Mouse (Mus musculus): ENCODE measurements around the gene Rnasel. TPM values are rescaled to one million over a fixed set of nuclear protein-coding genes. Genes with fewer than 3 reads are reported as not detected.

The Rnasel gene
- polyA plus RNA-seq (2012; rRNA removed): 37.3 and 38.9 TPM in 2 replicates

GRCm38 (mm10) chr1:153749211-153749801, at the start of gene Rnasel:
Rnasel (plus strand) TSS chr1:153749426.
- peak; percentile 82 for DNase-seq (ENCODE audit: low read depth, low spot score)
- WGBS: under 1% methylated on average over 18 of the region's 18 CpGs

DNA sequence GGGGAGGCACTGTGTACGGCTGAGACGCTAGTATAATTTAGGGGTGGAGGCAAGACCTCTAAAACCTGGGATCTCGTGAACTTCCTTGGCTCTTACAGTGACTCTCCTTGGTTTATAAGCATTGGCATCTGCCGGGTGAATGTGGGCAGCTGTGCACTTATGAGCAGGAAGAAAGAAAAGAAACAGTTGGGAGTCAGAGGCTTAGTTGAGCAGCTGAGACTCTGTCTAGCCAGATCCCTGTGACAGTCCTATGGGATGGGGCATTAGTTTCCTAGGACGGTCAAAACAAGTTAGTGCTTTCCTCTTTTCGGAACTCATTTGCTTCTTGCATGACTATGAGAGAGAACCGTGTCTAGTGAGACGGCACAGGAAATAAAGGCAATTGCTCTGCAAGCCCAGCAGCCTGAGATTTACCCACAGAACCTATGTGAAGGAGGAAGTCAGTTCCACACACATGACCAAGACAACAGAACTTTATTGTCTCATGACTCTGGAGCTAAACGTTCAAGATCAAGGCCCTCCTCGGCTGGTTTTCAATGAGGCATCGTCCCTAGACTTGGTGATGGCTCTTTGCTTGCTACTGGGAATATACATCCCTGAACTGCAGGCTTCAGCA, 48.7 kb upstream of the Rnasel start:
- no peak for DNase-seq (ENCODE audit: low read depth, low spot score)
- WGBS: 56% methylated on average over 11 of the region's 11 CpGs

GRCm38 (mm10) chr1:153701461-153701860, 47.8 kb upstream of the Rnasel start:
- no peak for DNase-seq (ENCODE audit: low read depth, low spot score)

DNA sequence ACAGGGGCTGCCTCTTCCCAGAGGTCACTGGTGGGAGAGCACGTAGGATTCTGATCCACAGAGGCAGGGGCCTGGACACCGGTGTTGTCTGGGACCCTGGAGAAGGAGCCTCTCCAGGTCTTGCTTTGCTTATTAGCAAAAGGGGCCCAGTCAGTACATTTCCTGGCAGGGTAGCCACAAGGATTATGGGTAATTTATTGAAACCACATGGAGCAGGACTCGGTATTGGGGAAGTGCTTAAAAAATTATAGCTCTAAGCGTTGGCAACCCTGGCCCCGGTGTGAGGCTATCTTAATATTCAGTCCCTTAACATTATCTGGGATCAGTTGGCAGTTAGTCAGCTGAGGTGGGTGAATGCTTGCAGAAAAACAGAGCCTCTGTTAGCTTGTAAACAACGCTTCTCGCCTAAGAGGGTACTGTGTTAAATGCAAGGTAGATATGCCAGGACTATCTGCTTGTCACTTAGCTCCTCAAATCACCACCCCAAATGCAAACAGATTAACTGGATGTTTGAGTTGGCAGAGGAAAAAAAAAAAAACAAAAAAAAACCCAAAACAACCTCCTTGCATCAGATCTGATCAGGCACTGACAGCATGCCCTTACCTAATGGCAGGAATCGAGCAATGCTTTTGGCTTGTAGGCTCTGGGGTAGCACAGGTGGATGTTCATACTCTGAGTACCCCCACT, 46.9 kb upstream of the Rnasel start:
- no peak for DNase-seq (ENCODE audit: low read depth, low spot score)
- 71% methylated on average over 8 of the region's 8 CpGs for WGBS

More at GRCm38 (mm10) chr1:153701461-153701860, 47.8 kb upstream of the Rnasel start:
- WGBS: 50% methylated on average over 1 of the region's 1 CpGs

DNA sequence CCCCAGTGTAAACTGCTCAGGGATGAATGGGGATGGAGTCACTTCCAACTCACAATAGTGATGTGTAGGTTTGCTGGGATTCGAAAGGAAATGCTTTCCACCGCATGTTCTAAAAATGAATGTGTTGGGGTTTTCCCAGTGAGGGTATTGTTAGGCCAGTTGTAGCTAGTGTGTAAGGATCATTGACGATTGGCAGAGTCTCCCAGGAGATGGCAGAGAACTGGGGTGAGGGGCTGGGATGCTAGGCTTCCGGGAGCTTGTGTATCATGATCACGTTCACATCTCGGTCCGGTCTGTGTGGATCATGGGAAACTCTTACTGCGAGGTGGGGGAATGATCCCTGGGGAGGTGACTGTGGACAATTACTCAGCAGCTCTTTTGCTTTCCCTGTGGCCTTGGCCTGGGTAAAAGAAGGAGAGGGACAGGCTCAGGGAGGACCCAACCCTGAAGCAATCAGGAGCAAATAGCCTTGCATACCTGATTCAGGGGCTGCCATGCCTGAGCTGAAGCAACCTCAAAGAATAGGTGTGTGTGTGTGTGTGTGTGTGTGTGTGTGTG, 46.3 kb upstream of the Rnasel start:
- 80% methylated on average over 8 of the region's 8 CpGs for WGBS
- DNase-seq (ENCODE audit: low read depth, low spot score): no peak

DNA sequence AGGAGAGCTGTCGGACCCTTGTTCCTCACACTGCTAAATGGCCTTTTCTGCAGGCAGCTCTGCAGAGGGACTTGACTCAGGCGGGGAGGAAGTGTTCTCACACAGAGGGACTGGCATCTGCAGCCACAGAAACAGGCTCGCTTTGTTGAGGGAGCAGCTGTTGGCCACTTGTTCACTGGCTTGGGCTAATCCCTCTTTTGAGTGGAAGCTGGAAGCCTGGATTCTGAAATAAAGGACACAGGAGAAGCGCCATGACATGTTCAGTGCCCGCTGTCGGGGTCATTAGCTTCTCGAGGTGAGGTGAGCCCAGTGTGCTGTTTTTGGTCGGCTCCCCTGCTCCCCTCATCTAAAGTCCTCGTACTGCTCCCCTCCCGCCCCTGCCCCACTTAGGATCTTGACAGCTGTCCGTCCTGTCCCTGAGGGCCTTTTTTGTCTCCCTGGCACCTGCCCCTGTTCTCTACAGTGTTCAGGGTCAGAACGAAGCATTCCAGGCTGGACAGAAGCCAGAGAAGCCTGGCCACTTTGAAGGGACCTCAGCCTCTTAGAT, 45.7 kb upstream of the Rnasel start:
- no peak for DNase-seq (ENCODE audit: low read depth, low spot score)
- 41% methylated on average over 12 of the region's 12 CpGs for WGBS

GRCm38 (mm10) chr1:153704174-153704573, 45.1 kb upstream of the Rnasel start:
- DNase-seq (ENCODE audit: low read depth, low spot score): no peak
- WGBS: 57% methylated on average over 7 of the region's 7 CpGs

- peak; percentile 32 for DNase-seq (ENCODE audit: low read depth, low spot score)
- whole genome bisulfite sequencing: 52% methylated on average over 3 of the region's 3 CpGs
Measured at GRCm38 (mm10) chr1:153704996-153705395, 44.2 kb upstream of the Rnasel start.

DNA sequence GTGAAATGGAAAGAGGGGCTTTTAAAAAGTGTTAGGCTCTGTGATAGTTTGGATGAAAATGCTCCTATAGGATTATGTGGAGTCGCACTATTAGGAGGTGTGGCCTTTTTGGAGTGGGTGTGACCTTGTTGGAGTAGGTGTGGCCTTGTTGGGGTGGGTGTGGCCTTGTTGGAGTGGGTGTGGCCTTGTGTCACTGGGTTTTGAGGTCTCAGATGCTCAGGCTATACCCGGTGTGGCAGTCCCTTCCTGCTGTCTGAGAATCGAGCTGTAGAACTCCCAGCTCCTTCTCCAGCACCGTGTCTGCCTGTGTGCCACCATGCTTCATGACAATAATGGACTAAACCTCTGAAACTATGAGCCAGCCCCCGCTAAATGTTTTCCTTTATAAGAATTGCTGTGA, 40.6 kb upstream of the Rnasel start:
- WGBS: 85% methylated on average over 5 of the region's 5 CpGs
- no peak for DNase-seq (ENCODE audit: low read depth, low spot score)

GRCm38 (mm10) chr1:153709451-153709850, 39.8 kb upstream of the Rnasel start:
- WGBS: 74% methylated on average over 5 of the region's 5 CpGs
- DNase-seq (ENCODE audit: low read depth, low spot score): no peak

DNA sequence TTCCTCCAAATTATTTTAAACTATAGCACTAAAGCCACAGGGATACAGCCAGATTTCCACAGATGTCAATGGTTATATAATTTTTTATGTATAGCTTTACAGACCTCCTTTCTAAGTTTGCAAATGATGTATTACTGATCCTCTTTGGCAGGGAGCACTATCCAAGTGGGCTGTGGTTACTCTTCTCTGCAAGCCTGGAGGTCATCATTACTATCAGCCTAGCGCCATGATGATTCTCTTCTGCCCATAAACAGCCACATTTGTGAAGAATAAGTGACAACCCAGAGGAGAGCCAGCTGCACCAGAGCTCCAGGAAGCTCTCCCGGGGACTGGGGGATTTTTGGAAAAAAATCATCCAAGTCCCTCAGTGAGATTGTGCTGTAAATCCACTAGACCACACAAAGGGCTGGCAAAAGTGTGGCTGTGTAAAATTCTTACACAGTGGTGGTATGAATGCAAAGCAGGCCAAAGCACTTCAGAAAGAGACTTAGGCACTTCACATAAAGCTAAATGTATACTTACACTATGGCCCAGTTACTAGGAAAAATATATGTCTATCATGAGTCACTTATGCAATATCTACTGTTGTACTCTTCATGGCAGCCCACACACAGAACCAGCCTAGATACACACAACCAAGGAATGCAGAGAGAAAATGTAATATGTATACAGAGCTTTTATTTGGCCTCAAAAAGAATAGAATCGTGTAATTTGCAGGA, 37.5 kb upstream of the Rnasel start:
- no peak for DNase-seq (ENCODE audit: low read depth, low spot score)
- WGBS: 70% methylated on average over 3 of the region's 3 CpGs

GRCm38 (mm10) chr1:153712633-153713032, 36.6 kb upstream of the Rnasel start:
- 97% methylated on average over 2 of the region's 2 CpGs for WGBS
- DNase-seq (ENCODE audit: low read depth, low spot score): no peak

GRCm38 (mm10) chr1:153717990-153718389, 31.2 kb upstream of the Rnasel start:
- WGBS: 74% methylated on average over 1 of the region's 1 CpGs
- DNase-seq (ENCODE audit: low read depth, low spot score): no peak

GRCm38 (mm10) chr1:153720935-153721334, 28.3 kb upstream of the Rnasel start:
- DNase-seq (ENCODE audit: low read depth, low spot score): no peak
- WGBS: 41% methylated on average over 7 of the region's 7 CpGs

- WGBS: 81% methylated on average over 9 of the region's 9 CpGs
- DNase-seq (ENCODE audit: low read depth, low spot score): no peak
Measured at GRCm38 (mm10) chr1:153721565-153722310, 27.5 kb upstream of the Rnasel start.

- no peak for DNase-seq (ENCODE audit: low read depth, low spot score)
- 65% methylated on average over 9 of the region's 9 CpGs for WGBS
Measured at GRCm38 (mm10) chr1:153723426-153723825, 25.8 kb upstream of the Rnasel start.

DNA sequence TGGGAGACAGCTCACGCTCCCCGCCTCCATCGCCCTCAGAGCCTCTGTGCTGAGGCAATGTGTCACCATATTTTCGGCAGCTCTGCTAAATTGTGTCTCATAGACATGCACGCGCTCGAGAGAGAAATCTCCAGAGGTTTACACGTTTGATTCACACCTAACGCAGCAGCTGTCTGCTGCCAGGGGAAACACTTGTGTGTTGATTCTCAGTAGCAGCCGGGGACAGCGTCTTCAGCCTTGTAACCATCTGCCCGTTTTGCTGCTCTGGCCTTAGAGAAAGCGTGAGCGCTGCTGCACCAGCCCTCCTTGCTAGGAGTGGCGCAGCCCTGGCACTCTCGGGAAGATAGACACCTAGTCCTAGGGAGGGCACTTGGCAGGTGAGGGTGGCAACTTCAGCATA, 22.6 kb upstream of the Rnasel start:
- WGBS: 86% methylated on average over 16 of the region's 16 CpGs
- DNase-seq (ENCODE audit: low read depth, low spot score): no peak

DNA sequence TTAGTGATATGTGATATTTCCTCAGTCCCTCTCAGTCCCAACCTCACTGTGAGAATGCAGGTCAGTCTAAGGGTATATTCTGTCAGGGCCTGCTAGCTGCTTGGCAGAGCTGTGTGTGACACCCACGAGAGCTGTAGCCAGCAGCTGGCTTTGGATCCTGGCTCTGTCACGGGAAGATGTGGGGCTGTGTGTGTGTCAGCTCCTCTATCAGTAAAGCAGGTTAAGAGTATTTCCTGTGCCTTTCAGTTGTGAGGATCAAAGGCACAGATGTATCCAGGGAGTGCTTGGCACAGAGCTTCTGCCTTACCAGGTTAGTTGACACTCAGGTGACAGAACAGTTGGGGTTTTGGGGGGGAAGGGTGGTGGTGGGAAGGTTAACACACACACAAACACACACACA, 19.4 kb upstream of the Rnasel start:
- DNase-seq (ENCODE audit: low read depth, low spot score): no peak
- 72% methylated on average over 2 of the region's 2 CpGs for whole genome bisulfite sequencing

- DNase-seq (ENCODE audit: low read depth, low spot score): no peak
Measured at GRCm38 (mm10) chr1:153730671-153731070, 18.6 kb upstream of the Rnasel start.

More at GRCm38 (mm10) chr1:153730671-153731070, 18.6 kb upstream of the Rnasel start:
- 56% methylated on average over 3 of the region's 3 CpGs for WGBS
